ENCODE assay signal across 15 mouse cellular contexts in genomic region chr7:74907391-74907790, GRCm38 (mm10).
"Had no signal": no experiment of that assay in that cellular context is flagged by ENCODE, and none has a peak within 500 bp of the region (broad histone marks: within the 10 kb centered on the region; RNA-seq: fewer than 3 reads in every experiment).

No protein-coding gene starts in this region.

- H3K9ac ChIP-seq: limb, embryonic 13.5 days; liver, embryonic 12.5 days; liver, embryonic 15.5 days had no signal

- ATAC-seq: liver, embryonic 12.5 days had no signal

- H3K4me3 ChIP-seq: limb, embryonic 13.5 days; liver, embryonic 12.5 days; liver, embryonic 15.5 days had no signal

- H3K9me3 ChIP-seq: limb, embryonic 13.5 days; liver, embryonic 12.5 days; liver, embryonic 15.5 days had no signal

- H3K4me2 ChIP-seq: limb, embryonic 13.5 days; liver, embryonic 12.5 days; liver, embryonic 15.5 days; midbrain, embryonic 11.5 days had no signal

- H3K27me3 ChIP-seq: limb, embryonic 13.5 days; liver, embryonic 15.5 days had no signal

- H3K4me1 ChIP-seq: limb, embryonic 13.5 days; liver, embryonic 12.5 days; liver, embryonic 15.5 days had no signal

- DNase-seq: kidney, adult 9 months; kidney, postnatal 14 days; kidney, postnatal 4 days; left cerebral cortex, postnatal 4 days; liver; lung, adult 18-20 months; lung, postnatal 10 days; lung, postnatal 4 days; midbrain, embryonic 14.5 days; thymus, adult 18-20 months; thymus, postnatal 36 days had no signal

- H3K27ac ChIP-seq: limb, embryonic 13.5 days; liver, embryonic 12.5 days; liver, embryonic 15.5 days had no signal

- H3K36me3 ChIP-seq: limb, embryonic 13.5 days; liver, embryonic 12.5 days; liver, embryonic 15.5 days had no signal
